Mouse (Mus musculus) layer of hippocampus, postnatal 25 days (tissue): Measurements from ENCODE around the gene Gm49352. TPM values are rescaled to one million over a fixed set of nuclear protein-coding genes. Genes with fewer than 3 reads are reported as not detected.
"Not testable (repeated sequence)": the region's sequence is repeated elsewhere in the genome, so short reads cannot be mapped to it uniquely, and the experiment has no call there.

Experiments used
- DNase-seq, 2 experiments: peaks; one replicate each; pipeline ENCODE4 v3.0.0; 2022; ENCODE audit warnings: mixed read lengths in 2 of 2, low spot score in 1 of 2; ENCODE audit errors: extremely low spot score in 1 of 2
- total RNA-seq, 2 experiments: library from RNA; stranded (reverse); gene quantifications; 2 replicates each; pipeline ENCODE4 v1.2.3; 2021

Gene Gm49352
- not detected for total RNA-seq

DNA sequence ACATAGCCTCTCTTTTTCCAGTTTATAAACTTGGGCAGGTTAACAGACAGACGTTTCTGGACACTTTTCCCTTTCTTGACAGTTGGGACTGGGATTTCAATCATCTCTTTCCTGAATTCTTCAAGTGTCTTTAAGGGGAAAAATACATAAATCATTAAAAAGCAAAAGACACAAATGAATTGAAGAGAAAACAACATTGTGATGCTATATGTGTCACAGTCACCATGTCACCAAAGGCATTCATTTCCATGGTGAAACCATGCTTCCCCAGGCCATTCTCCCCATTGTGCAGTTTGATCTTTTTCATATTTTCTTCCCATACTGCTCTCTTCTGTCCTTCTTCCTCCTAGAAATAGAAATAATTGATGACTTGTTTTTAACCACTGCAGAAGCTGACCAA is at the start of gene Gm49352:
Gm49352 (minus strand) TSS at position 101 of the 400 bp plus-strand sequence.
- not testable (repeated sequence) for DNase-seq

DNA sequence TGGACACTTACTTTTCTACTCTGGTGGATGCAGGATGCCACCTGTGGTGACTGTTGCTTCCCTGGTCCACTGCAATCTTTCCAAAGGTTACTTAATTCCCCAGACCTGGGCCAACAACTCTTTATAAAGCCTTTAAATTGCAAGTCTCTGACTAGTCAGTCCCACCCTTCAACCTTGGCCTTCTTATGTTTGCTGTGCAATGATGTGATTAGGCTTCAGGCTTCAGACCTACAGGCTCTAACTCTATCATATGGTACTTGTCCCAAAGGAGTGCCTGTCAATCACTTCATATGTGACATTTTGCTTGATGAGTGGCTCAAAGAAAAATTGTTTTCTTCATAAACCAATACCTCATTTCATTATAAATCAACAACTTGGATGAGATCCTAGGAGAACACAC is 2.1 kb upstream of the Gm49352 start, which contains the start of gene Cts3:
Cts3 (minus strand) TSS at position 101 of the 400 bp plus-strand sequence.
- no peak for DNase-seq

DNA sequence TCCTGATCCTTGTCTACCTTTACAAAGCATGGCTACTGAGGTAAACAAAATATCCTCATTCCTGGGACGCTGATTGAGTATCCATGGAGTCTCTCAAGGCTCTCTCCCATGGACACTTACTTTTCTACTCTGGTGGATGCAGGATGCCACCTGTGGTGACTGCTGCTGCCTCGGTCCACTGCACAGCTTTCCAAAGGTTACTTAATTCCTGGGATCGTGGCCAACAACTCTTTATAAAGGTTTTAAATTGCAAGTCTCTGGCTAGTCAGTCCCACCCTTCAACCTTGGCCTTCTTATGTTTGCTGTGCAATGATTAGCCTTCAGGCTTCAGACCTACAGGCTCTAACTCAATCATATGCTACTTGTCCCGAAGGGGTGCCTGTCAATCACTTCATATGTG is 26.3 kb downstream of the Gm49352 start, which contains the start of gene Ctsm:
Ctsm (minus strand) TSS at position 209 of the 400 bp plus-strand sequence.
- no peak for DNase-seq

Other genes with a start within 250 kb of the Gm49352 start
- not detected for gene Cts7, start 210.0 kb downstream of the Gm49352 start, total RNA-seq
- not detected for gene Ctsm, start 26.3 kb downstream of the Gm49352 start, total RNA-seq
- gene Cts3, start 2.0 kb upstream of the Gm49352 start, total RNA-seq: not detected